Mouse (Mus musculus) forebrain, embryonic 14.5 days (tissue): Measurements from ENCODE around the gene Ing5. TPM values are rescaled to one million over a fixed set of nuclear protein-coding genes. Genes with fewer than 3 reads are reported as not detected.

Experiments
- ATAC-seq: fragments of 200-750 bp; cut with Nextera tagmentation; 2 replicates; pipeline ENCODE4 v1.8.0; 2017; ENCODE audit warnings: mild to moderate bottlenecking, moderate library complexity
- DNase-seq: peaks from one replicate; pipeline ENCODE4 v3.0.0-alpha.2; 2015; ENCODE audit warnings: low spot score
- H3K27ac ChIP-seq: fragments of 300-500 bp; sonication (generic); 2 replicates; pipeline ENCODE4 v1.5.1; 2014; ENCODE audit warnings: low read depth, mild to moderate bottlenecking, control low read depth, low read length, moderate library complexity
- H3K27me3 ChIP-seq: fragments of 300-500 bp; sonication (generic); replicated peaks from 2 replicates; pipeline ENCODE4 v1.6.1; 2014; ENCODE audit warnings: low read length, control low read depth, mixed read lengths; ENCODE audit not compliant: control insufficient read depth, insufficient read depth
- H3K36me3 ChIP-seq: fragments of 300-500 bp; sonication (generic); 2 replicates; pipeline ENCODE4 v1.6.1; 2014; ENCODE audit warnings: low read length, control low read depth; ENCODE audit not compliant: control insufficient read depth, insufficient read depth
- H3K4me1 ChIP-seq: fragments of 300-500 bp; sonication (generic); 2 replicates; pipeline ENCODE4 v1.6.1; 2014; ENCODE audit warnings: antibody characterized with exemption, low read length, control low read depth; ENCODE audit not compliant: control insufficient read depth, insufficient read depth
- H3K4me2 ChIP-seq: fragments of 300-500 bp; sonication (generic); 2 replicates; pipeline ENCODE4 v1.6.1; 2014; ENCODE audit warnings: mild to moderate bottlenecking, control low read depth, low read length
- H3K4me3 ChIP-seq: fragments of 300-500 bp; sonication (generic); 2 replicates; pipeline ENCODE4 v1.5.1; 2014; ENCODE audit warnings: low read depth, low read length, control low read depth
- H3K9ac ChIP-seq: fragments of 300-500 bp; sonication (generic); 2 replicates; pipeline ENCODE4 v1.6.1; 2014; ENCODE audit warnings: mild to moderate bottlenecking, low read length, control low read depth, moderate library complexity
- H3K9me3 ChIP-seq: fragments of 300-500 bp; sonication (generic); replicated peaks from 2 replicates; pipeline ENCODE4 v1.6.1; 2016; ENCODE audit warnings: low read length, control low read depth, mixed read lengths; ENCODE audit not compliant: control insufficient read depth
- WGBS: fragments of 180-500 bp; shearing (Covaris S2); extraction: QIAGEN DNeasy Blood & Tissue Kit; methylation state at CpG from one replicate; pipeline ENCODE4 v1.1.7; 2014; 5-methylcytosine and 5-hydroxymethylcytosine counted together
- polyA plus RNA-seq: library from polyadenylated mRNA; unstranded; fragments of >200 nt; fragmentation: Nextera tagmentation; extraction: Ambion mirVana; gene quantifications from 2 replicates; pipeline ENCODE4 v1.2.1, GENCODE M21; 2014

Ing5 gene
- polyA plus RNA-seq, 1 experiment from 2014 or later, result 8.5 TPM

GRCm38 (mm10) chr1:93767600-93767999 lies 36.2 kb upstream of the Ing5 start:
- ATAC-seq (no peak), DNase-seq (no peak)
- Histone ChIP-seq H3K36me3 (peaks cover 19% of the 10 kb centered on the region), H3K4me1 (no peaks in the 10 kb centered on the region), H3K4me3 (no peak overlapping the region), H3K9ac (no peak overlapping the region), H3K27ac (no peak overlapping the region), H3K4me2 (no peak overlapping the region), H3K9me3 (no peaks in the 10 kb centered on the region), H3K27me3 (no peaks in the 10 kb centered on the region)
- 94% methylated on average over 6 of the region's 6 CpGs for WGBS

GRCm38 (mm10) chr1:93769901-93770300 lies 33.9 kb upstream of the Ing5 start:
- WGBS, result 96% methylated on average over 3 of the region's 3 CpGs
- Histone ChIP-seq H3K9ac (no peak overlapping the region), H3K4me3 (no peak overlapping the region), H3K27ac (no peak overlapping the region), H3K4me2 (no peak overlapping the region), H3K9me3 (no peaks in the 10 kb centered on the region), H3K4me1 (no peaks in the 10 kb centered on the region), H3K27me3 (no peaks in the 10 kb centered on the region), H3K36me3 (peaks cover 36% of the 10 kb centered on the region)
- DNase-seq (no peak), ATAC-seq (no peak)

GRCm38 (mm10) chr1:93776686-93777085 lies 27.1 kb upstream of the Ing5 start:
- WGBS, result 88% methylated on average over 5 of the region's 5 CpGs
- H3K4me2 ChIP-seq, result no peak overlapping the region
- H3K9me3 ChIP-seq, result no peaks in the 10 kb centered on the region
- H3K27ac ChIP-seq, result no peak overlapping the region
- H3K27me3 ChIP-seq, result no peaks in the 10 kb centered on the region
- ATAC-seq (no peak), DNase-seq (no peak)
- H3K4me1 ChIP-seq, result no peaks in the 10 kb centered on the region
- no peak overlapping the region for H3K4me3 ChIP-seq
- no peak overlapping the region for H3K9ac ChIP-seq
- H3K36me3 ChIP-seq, result peaks cover 73% of the 10 kb centered on the region

GRCm38 (mm10) chr1:93786912-93787311 lies 16.9 kb upstream of the Ing5 start:
- H3K27ac ChIP-seq, result no peak overlapping the region
- H3K9me3 ChIP-seq, result no peaks in the 10 kb centered on the region
- H3K4me2 ChIP-seq, result no peak overlapping the region
- ATAC-seq (no peak), DNase-seq (no peak)
- peaks cover 89% of the 10 kb centered on the region for H3K36me3 ChIP-seq
- no peak overlapping the region for H3K9ac ChIP-seq
- H3K4me1 ChIP-seq, result no peaks in the 10 kb centered on the region
- WGBS, result 92% methylated on average over 2 of the region's 2 CpGs
- no peak overlapping the region for H3K4me3 ChIP-seq
- H3K27me3 ChIP-seq, result no peaks in the 10 kb centered on the region

GRCm38 (mm10) chr1:93794526-93794925 lies 9.2 kb upstream of the Ing5 start:
- DNase-seq (no peak), ATAC-seq (no peak)
- peaks cover 85% of the 10 kb centered on the region for H3K36me3 ChIP-seq
- no peaks in the 10 kb centered on the region for H3K9me3 ChIP-seq
- no peak overlapping the region for H3K9ac ChIP-seq
- H3K4me2 ChIP-seq, result no peak overlapping the region
- H3K27me3 ChIP-seq, result no peaks in the 10 kb centered on the region
- no peak overlapping the region for H3K27ac ChIP-seq
- WGBS, result 97% methylated on average over 8 of the region's 8 CpGs
- H3K4me3 ChIP-seq, result no peak overlapping the region
- no peaks in the 10 kb centered on the region for H3K4me1 ChIP-seq

GRCm38 (mm10) chr1:93795886-93796285 lies 7.9 kb upstream of the Ing5 start:
- no peaks in the 10 kb centered on the region for H3K27me3 ChIP-seq
- no peak overlapping the region for H3K4me3 ChIP-seq
- ATAC-seq (no peak), DNase-seq (no peak)
- peaks cover 80% of the 10 kb centered on the region for H3K36me3 ChIP-seq
- 0 out of 2 replicates have a peak, but pooled peaks cover under 1% of the 10 kb centered on the region for H3K4me1 ChIP-seq
- no peak overlapping the region for H3K4me2 ChIP-seq
- H3K9me3 ChIP-seq, result no peaks in the 10 kb centered on the region
- WGBS, result 86% methylated on average over 8 of the region's 8 CpGs
- no peak overlapping the region for H3K27ac ChIP-seq
- H3K9ac ChIP-seq, result no peak overlapping the region

GRCm38 (mm10) chr1:93800670-93801503 lies 2.9 kb upstream of the Ing5 start:
- H3K4me3 ChIP-seq, result peak overlapping the region; percentile 76
- no peak for ATAC-seq
- peaks cover 23% of the 10 kb centered on the region for H3K4me1 ChIP-seq
- H3K9ac ChIP-seq, result peak overlapping the region; percentile 79
- no peaks in the 10 kb centered on the region for H3K9me3 ChIP-seq
- no peaks in the 10 kb centered on the region for H3K27me3 ChIP-seq
- H3K27ac ChIP-seq, result peak overlapping the region; percentile 63; the same call in 1 of the 2 replicates
- WGBS, result 80% methylated on average over 21 of the region's 21 CpGs
- no peak for DNase-seq
- peaks cover 37% of the 10 kb centered on the region for H3K36me3 ChIP-seq
- H3K4me2 ChIP-seq, result peak overlapping the region; percentile 83

- peaks cover 37% of the 10 kb centered on the region for H3K36me3 ChIP-seq
- WGBS, result under 1% methylated on average over 42 of the region's 42 CpGs
- H3K27me3 ChIP-seq, result no peaks in the 10 kb centered on the region
- peak within 1 kb of the TSS; percentile 74 for H3K27ac ChIP-seq
- H3K4me1 ChIP-seq, result peaks cover 23% of the 10 kb centered on the region
- peak; percentile 67 for ATAC-seq
- H3K9me3 ChIP-seq, result no peaks in the 10 kb centered on the region
- peak; percentile 98 for DNase-seq
- peak within 1 kb of the TSS; percentile 76 for H3K4me3 ChIP-seq
- H3K9ac ChIP-seq, result peak within 1 kb of the TSS; percentile 79
- peak within 1 kb of the TSS; percentile 88 for H3K4me2 ChIP-seq
Observed at GRCm38 (mm10) chr1:93801741-93802238, 2.0 kb upstream of the Ing5 start, which contains the start of gene Dtymk. TSS of gene Dtymk (minus strand) at chr1:93801934.

GRCm38 (mm10) chr1:93802771-93803170 lies 994 bp upstream of the Ing5 start:
- Histone ChIP-seq H3K9me3 (no peaks in the 10 kb centered on the region), H3K4me2 (peak overlapping the region; percentile 88), H3K4me3 (peak overlapping the region; percentile 76; the same call in 1 of the 2 replicates), H3K27ac (no peak overlapping the region; the same call in 1 of the 2 replicates), H3K27me3 (no peaks in the 10 kb centered on the region), H3K4me1 (peaks cover 23% of the 10 kb centered on the region), H3K9ac (no peak overlapping the region), H3K36me3 (peaks cover 37% of the 10 kb centered on the region)
- WGBS, result 90% methylated on average over 5 of the region's 5 CpGs
- ATAC-seq, result no peak
- no peak for DNase-seq
